ENCODE assay signal across 25 mouse cellular contexts in the genomic region with DNA sequence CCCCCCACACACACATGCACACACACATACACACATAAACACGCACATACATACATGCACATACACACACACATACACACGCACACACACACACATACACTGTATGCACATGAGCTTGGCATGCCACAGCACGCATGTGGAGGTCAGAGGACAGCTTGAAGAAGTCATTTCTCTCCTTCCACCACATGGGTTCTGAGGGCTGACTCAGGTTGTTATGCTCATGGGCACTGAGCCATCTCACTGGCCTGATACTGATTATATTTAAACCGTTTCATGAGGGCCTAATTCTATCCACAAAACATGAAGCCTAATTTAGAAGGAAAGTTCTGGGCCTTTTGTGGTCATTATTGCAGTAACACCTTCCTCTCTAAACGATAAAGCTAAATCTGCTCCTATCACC. TPM values are rescaled to one million over a fixed set of nuclear protein-coding genes. Genes with fewer than 3 reads are reported as not detected.
"Had no signal": no experiment of that assay in that cellular context is flagged by ENCODE, and none has a peak within 500 bp of the region (broad histone marks: within the 10 kb centered on the region; RNA-seq: fewer than 3 reads in every experiment).

No protein-coding gene starts in this region.

- H3K27me3 ChIP-seq: liver, embryonic 15.5 days; lung, embryonic 15.5 days; midbrain, embryonic 13.5 days; midbrain, embryonic 15.5 days; neural tube, embryonic 12.5 days; stomach, embryonic 15.5 days had no signal

- H3K9me3 ChIP-seq: liver, embryonic 15.5 days; lung, embryonic 15.5 days; midbrain, embryonic 13.5 days; midbrain, embryonic 15.5 days; neural tube, embryonic 12.5 days; stomach, embryonic 15.5 days had no signal

- H3K36me3 ChIP-seq: liver, embryonic 15.5 days; lung, embryonic 15.5 days; midbrain, embryonic 13.5 days; midbrain, embryonic 15.5 days; neural tube, embryonic 12.5 days; stomach, embryonic 15.5 days had no signal

- H3K4me3 ChIP-seq: liver, embryonic 15.5 days; lung, embryonic 15.5 days; midbrain, embryonic 13.5 days; midbrain, embryonic 15.5 days; neural tube, embryonic 12.5 days; stomach, embryonic 15.5 days had no signal

- ATAC-seq: liver, postnatal 0 days; lung, postnatal 0 days; midbrain, embryonic 13.5 days; midbrain, embryonic 15.5 days had no signal

- DNase-seq: liver, postnatal 0 days; lung, adult 2 months; lung, postnatal 14 days; lung, postnatal 36 days; right cerebral cortex, postnatal 14 days; thymus, adult 2 months; thymus, postnatal 25 days; thymus, postnatal 4 days had no signal

- H3K4me1 ChIP-seq: liver, embryonic 15.5 days; lung, embryonic 15.5 days; midbrain, embryonic 15.5 days; neural tube, embryonic 12.5 days; stomach, embryonic 15.5 days had no signal

RNA-seq across cellular contexts. Expression of gene 4930583I09Rik, which starts 13.3 kb away (rescaled TPM):
- total RNA-seq: megakaryocyte progenitor cell, adult 5-6 weeks; midbrain, postnatal 0 days; monocyte, adult 5-6 weeks; neutrophil, adult 5-6 weeks had no signal
- polyA plus RNA-seq: liver, embryonic 15.5 days; liver, postnatal 0 days; lung, adult 2 months; lung, embryonic 15.5 days; lung, postnatal 0 days; macrophage; midbrain, embryonic 11.5 days; midbrain, embryonic 13.5 days; midbrain, embryonic 15.5 days; midbrain, postnatal 0 days; neural tube, embryonic 12.5 days; neural tube, embryonic 14.5 days; spleen, adult 2 months; stomach, embryonic 15.5 days; stomach, postnatal 0 days; thymus, adult 2 months; urinary bladder, adult 2 months had no signal
